Mouse (Mus musculus) frontal cortex, adult (tissue): ENCODE results near the gene Psma3.

Experiments used
- ATAC-seq: cut with Nextera tagmentation; 2 replicates; pipeline ENCODE4 v1.9.2; 2017; ENCODE audit warnings: mild to moderate bottlenecking, moderate library complexity, mixed read lengths; ENCODE audit not compliant: low TSS enrichment

Psma3 gene

GRCm38 (mm10) chr12:70974441-70975266, at the start of gene Psma3:
Psma3 (plus strand) TSS chr12:70974621.
- ATAC-seq: peak; percentile 97

DNA sequence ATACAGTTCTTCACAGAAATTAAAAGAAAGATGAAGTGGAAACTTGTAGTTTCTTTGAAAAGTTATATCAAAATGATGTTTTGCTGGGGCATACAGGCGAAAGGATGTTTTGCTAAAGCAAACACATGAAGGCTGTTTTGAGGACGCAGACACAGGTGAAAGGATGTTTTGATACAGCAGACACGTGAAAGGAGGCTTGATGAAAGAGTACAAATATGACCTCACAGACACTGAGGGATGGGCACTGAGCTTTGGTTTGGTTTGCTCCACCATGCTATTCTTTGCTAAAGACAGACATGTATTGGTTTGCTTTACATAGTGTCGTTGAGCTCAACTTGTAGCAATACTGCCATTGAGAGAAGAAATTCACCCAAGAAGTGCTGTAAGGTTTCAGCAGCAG, 44.6 kb upstream of the Psma3 start:
- ATAC-seq: no peak

GRCm38 (mm10) chr12:70937150-70937549, 37.3 kb upstream of the Psma3 start:
- ATAC-seq: 0 out of 2 replicates have a peak, but pooled peaks have one; percentile 2

- peak; percentile 98 for ATAC-seq
Observed at GRCm38 (mm10) chr12:70937571-70938384, 36.6 kb upstream of the Psma3 start, which contains the start of gene Actr10. Actr10 (plus strand) TSS chr12:70937857.

DNA sequence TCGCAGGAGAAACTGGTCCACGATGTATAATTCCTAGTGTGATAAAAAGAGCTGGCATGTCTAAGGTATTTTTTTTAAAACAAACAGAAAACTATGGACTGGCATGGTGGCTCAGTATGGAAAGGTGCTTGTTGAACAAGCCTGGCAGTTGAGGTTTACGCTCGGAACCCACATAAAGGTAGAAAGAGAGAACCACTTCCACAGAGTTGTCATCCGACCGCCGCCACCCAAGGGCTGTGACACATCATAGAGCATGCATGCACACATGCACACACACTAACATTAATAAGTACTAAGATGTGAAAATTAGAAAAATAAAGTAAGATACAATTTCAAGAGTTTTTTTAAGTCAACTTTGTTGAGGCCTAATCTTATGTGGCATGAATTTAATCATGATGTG, 33.6 kb upstream of the Psma3 start:
- no peak for ATAC-seq

GRCm38 (mm10) chr12:70944181-70944580, 30.2 kb upstream of the Psma3 start:
- no peak for ATAC-seq

DNA sequence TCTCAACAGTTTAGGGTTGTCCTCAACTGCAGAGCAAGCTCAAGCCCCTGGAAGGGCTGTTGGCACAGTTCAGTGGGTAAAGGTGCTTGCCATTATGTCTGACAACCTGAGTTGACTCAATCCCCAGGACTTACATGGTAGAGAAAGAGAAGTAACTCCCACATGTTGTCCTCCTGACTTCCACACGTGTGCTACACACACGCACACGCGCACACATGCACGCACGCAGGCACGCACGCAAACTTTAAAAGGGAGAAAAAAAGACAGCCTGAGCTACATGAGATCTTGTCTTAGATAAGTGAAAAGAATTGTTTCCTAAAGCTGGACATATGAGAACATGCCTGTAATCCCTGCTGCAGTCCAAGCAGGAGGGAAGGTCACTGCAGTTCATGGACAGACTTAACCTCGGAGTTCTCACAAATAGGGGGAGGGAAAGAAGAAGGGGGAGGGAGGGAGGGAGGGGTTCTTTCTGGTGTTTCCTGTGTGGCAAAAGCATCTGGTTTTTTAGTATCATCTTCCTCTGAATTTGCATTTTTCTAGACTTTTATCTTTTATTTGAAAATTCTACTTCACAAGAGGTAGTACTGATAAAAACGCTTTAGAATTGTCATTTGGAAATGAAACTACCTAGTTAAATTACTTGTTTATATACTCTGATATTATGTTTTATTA, 27.7 kb upstream of the Psma3 start:
- ATAC-seq: no peak

GRCm38 (mm10) chr12:70958640-70959039, 15.8 kb upstream of the Psma3 start:
- no peak for ATAC-seq

DNA sequence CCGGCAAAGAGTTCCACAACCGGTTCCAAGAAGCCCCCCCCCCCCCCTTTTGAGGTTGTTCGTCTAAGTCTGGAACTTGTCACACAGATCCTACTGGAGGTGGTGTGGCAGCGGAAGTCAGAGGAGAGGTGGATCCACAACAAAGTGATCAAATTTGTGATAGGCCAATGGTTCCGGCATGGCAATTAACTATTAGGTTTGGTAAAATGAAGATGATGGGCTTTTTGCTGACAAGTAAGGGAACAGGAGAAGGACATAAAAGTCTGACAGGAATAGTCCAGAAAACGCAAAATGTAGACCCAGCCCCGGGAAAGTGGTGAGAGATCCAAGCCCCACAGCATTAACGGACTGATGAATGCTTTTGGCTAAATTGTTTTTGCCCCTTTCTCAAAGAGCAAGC, 6.8 kb upstream of the Psma3 start:
- ATAC-seq: no peak

DNA sequence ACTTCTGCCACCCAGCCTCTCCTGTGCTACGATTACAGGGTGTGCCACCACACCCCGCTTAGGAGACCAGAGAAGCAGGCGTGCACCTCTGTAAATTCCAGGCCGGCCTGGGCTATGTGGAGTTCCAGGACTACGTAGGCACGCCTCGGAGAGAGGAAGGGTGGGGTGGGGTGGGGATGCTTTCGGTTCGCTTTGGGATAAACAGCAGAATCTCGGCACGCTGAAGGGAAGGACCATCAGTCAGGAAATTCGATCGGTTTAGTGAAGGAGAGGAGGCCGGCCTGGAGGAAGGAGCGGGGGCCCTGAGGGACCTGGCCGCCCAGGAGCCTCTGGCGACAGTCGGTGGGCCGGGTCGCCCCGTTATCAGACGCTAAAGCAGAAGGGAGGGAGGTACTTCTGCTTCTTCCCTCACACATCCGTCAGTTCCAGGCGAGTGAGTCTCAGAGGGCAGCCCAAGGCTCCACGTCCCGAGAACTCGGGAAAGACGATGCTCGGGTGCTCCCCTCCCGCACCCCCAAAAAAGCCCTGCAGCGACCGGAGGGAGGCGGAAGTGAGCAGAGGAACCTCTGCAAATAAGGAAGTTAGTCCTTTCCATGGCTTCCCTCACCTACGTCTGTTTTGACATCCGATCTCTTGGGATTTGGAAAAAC, 6.2 kb upstream of the Psma3 start:
- ATAC-seq: peak; percentile 81

DNA sequence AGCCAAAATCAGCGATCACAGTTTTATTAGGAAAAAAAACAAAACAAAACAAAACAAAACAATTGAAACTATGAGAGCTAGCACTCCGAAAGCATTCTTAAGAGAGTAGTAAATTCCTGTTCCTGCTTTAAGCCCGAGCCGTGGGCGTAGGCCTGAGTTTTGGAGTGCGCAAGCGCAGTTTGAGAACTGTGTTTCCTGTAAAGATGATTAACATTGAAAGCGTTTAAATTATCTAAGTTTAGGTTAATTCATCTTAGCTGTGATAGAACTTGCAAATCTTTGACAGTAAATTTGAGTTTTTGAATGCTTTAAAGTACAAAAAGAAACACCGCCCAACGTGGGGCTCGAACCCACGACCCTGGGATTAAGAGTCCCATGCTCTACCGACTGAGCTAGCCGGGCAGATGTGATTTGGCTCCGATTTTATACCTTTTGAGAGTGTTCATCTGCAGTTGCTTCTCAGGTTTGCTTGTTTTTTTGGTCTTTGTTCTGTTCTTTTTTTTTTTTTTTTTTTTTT, 5.6 kb upstream of the Psma3 start:
- ATAC-seq: peak; percentile 46

DNA sequence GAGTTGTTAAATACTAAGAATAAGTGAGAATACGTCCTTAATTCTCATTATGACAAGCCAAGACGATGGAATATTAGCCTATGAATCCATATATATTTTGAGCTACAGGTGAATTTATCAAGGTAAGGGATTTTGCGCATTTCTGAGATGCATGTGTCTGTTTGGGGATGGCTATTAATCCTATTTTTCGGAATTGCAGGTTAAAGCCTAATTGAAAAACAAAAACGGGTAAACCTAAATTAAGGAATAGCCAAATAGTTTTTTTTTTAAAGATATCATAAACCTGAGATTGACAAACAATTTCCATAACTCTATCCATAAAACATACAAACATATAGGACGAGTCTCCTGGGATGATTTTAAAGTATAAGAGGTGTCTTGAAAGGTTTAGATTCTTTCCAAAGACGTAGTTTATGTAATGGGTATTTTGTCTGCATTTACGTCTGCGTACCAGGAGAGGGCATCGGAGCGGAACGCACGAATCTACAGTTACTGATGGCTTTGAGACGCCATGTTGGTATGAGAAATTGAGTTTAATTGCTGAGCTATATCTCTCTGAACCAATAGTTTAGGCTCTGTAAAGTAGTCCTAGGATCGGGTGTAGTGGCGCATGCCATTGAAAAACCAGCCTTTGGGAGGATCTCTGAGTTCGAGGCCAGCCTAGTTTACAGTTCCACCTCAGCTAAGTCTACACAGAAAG, 4.8 kb upstream of the Psma3 start:
- ATAC-seq: peak; percentile 27

GRCm38 (mm10) chr12:70973831-70974230, 590 bp upstream of the Psma3 start:
- no peak for ATAC-seq

DNA sequence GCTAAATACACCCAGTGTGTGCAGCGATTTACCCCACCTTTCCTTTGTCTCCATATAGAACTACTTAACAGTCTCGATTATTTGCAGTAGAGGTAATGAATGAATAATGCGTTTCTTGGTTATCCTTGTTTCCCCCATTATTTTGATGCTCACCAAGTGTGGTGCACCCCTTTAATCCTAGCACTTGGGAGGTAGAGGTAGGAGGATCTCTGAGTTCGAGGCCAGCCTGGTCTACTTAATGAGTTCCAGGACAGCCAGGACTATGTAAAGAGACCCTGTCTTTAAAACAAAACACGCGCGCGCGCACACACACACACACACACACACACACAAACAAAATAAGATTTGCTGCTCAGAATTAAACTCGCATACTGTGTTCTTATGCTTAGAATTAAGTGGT, 985 bp downstream of the Psma3 start:
- ATAC-seq: no peak

GRCm38 (mm10) chr12:70975891-70976290, 1.5 kb downstream of the Psma3 start:
- no peak for ATAC-seq

GRCm38 (mm10) chr12:70978345-70978744, 3.9 kb downstream of the Psma3 start:
- ATAC-seq: no peak

GRCm38 (mm10) chr12:70984855-70985550, 10.6 kb downstream of the Psma3 start:
- no peak for ATAC-seq

GRCm38 (mm10) chr12:70997225-70997624, 22.8 kb downstream of the Psma3 start:
- ATAC-seq: no peak

GRCm38 (mm10) chr12:70999423-70999903, 25.0 kb downstream of the Psma3 start:
- peak; percentile 48; the same call in 1 of the 2 replicates for ATAC-seq

GRCm38 (mm10) chr12:71000344-71000743, 25.9 kb downstream of the Psma3 start:
- ATAC-seq: no peak
